Mouse (Mus musculus) CH12.LX (cell line): ENCODE results near the gene Clec2h.
"Not testable (repeated sequence)": the region's sequence is repeated elsewhere in the genome, so short reads cannot be mapped to it uniquely, and the experiment has no call there.

Experiments
- CTCF ChIP-seq, 2 experiments: IDR thresholded peaks in 1 of 2; conservative IDR thresholded peaks in 1 of 2; 2 replicates each; pipeline ENCODE4 v1.5.1; 2011 to 2012; ENCODE audit warnings: low read depth in 2 of 2, low read length in 2 of 2, improper control_type of control experiment in 1 of 2, inconsistent platforms in 1 of 2, mild to moderate bottlenecking in 1 of 2, moderate library complexity in 1 of 2
- ELF1 ChIP-seq: IDR thresholded peaks from 2 replicates; pipeline ENCODE4 v1.6.1; 2014; ENCODE audit warnings: low read depth, mild to moderate bottlenecking, inconsistent platforms, low read length, improper control_type of control experiment
- GABPA ChIP-seq: IDR thresholded peaks from 2 replicates; pipeline ENCODE4 v1.6.1; 2012; ENCODE audit warnings: low read depth, low read length, improper control_type of control experiment, inconsistent platforms; ENCODE audit not compliant: insufficient replicate concordance
- IRF4 ChIP-seq: IDR thresholded peaks from 2 replicates; pipeline ENCODE4 v1.6.1; 2014; ENCODE audit warnings: low read depth, mild to moderate bottlenecking, inconsistent platforms, low read length, improper control_type of control experiment
- JUN ChIP-seq: IDR thresholded peaks from 2 replicates; pipeline ENCODE4 v1.6.1; 2011; ENCODE audit warnings: low read depth, mild to moderate bottlenecking, low read length, improper control_type of control experiment, moderate library complexity; ENCODE audit not compliant: insufficient read depth
- MAX ChIP-seq: IDR thresholded peaks from 2 replicates; pipeline ENCODE4 v1.6.1; 2011; ENCODE audit warnings: low read length, improper control_type of control experiment
- MEF2A ChIP-seq: IDR thresholded peaks from 2 replicates; pipeline ENCODE4 v1.6.1; 2014; ENCODE audit warnings: low read depth, mild to moderate bottlenecking, inconsistent platforms, low read length, improper control_type of control experiment, borderline replicate concordance
- POLR2A ChIP-seq: IDR thresholded peaks from 2 replicates; pipeline ENCODE4 v1.6.1; 2011; ENCODE audit warnings: low read depth, mild to moderate bottlenecking, improper control_type of control experiment, low read length
- POLR2AphosphoS2 ChIP-seq: IDR thresholded peaks from 2 replicates; pipeline ENCODE4 v1.6.1; 2011; ENCODE audit warnings: low read depth, low read length, improper control_type of control experiment
- RCOR1 ChIP-seq: conservative IDR thresholded peaks from 2 replicates; pipeline ENCODE4 v1.6.1; 2012; ENCODE audit warnings: low read depth, mild to moderate bottlenecking, inconsistent platforms, low read length, improper control_type of control experiment
- ZKSCAN1 ChIP-seq: IDR thresholded peaks from 2 replicates; pipeline ENCODE4 v1.6.1; 2012; ENCODE audit warnings: low read depth, inconsistent platforms, low read length, improper control_type of control experiment, borderline replicate concordance

- TF ChIP-seq MEF2A; POLR2AphosphoS2; ZKSCAN1; MAX; JUN; CTCF (conservative IDR thresholded peaks at IDR 0.05 in 1 of 2, IDR thresholded peaks at IDR 0.05 in 1 of 2; ENCODE audit: low read depth in 2 of 2, low read length in 2 of 2); RCOR1; ELF1; POLR2A; IRF4; GABPA: not testable (repeated sequence)
These were observed 38.8 kb upstream of the Clec2h start, which contains the start of gene Klrb1a for GRCm38 (mm10) chr6:128623433-128623832.
